Mouse (Mus musculus) bone marrow macrophage, adult 2 months (primary cell): ENCODE results near the gene Brk1.

Source experiments
- CTCF ChIP-seq: IDR thresholded peaks from 2 replicates; pipeline ENCODE4 v1.5.1; 2012; ENCODE audit warnings: low read depth, mild to moderate bottlenecking, low read length, moderate library complexity
- POLR2A ChIP-seq: IDR thresholded peaks from 2 replicates; pipeline ENCODE4 v1.6.1; 2012; ENCODE audit warnings: mild to moderate bottlenecking, low read depth, low read length, borderline replicate concordance

DNA sequence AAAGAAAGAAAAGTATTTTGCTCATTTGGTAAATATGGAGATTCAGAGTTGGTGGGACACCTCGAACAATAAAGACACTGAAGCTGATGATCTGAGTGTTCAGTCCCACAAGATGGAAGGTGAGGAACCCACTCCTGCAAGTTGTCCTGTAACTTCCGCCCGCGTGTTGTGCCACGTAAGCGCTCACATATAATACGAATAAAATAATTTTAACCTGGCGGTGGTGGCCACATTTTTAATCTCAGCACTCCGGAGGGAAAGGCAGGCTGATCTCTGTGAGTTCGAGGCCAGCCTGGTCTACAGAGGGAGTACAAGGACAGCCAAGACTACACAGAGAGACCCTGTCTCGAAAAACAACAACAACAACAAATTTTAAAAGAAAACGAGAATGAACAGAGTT lies 579 bp upstream of the Brk1 start:
- TF ChIP-seq POLR2A = no peak
- no peak for TF ChIP-seq CTCF
